Mouse (Mus musculus) brain, embryonic 14.5 days (tissue): ENCODE results near the gene Aplp1.

ENCODE experiments used
- CTCF ChIP-seq: fragments of 200-500 bp; IDR thresholded peaks from 2 replicates; pipeline ENCODE4 v1.5.1; 2012; ENCODE audit warnings: inconsistent platforms, mild to moderate bottlenecking, moderate library complexity, borderline replicate concordance; ENCODE audit not compliant: insufficient read depth, insufficient read length; ENCODE audit errors: extremely low read depth
- POLR2A ChIP-seq: fragments of 200-500 bp; IDR thresholded peaks from 2 replicates; pipeline ENCODE4 v1.6.1; 2012; ENCODE audit warnings: mild to moderate bottlenecking, inconsistent platforms, borderline replicate concordance; ENCODE audit not compliant: poor library complexity, insufficient read depth, insufficient read length, severe bottlenecking; ENCODE audit errors: extremely low read depth

DNA sequence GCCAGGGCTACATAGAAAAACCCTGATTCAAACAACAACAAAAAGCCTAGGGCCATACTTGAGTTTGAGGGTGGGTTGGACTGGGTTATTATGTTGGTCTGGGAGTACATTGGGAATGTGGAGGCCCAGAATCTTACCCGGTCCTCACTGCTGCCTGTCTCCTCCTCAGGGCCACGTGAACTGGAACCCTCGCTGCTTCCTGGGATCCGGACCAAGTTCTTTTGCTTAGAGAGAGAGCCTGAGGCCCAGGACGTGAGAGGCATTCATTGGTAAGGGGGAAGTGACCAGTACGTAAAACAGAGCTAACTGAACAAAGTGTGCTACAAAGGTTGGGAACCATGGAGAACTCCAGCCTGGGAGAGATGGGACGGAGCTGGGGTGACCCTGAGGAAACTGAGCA, 4.9 kb upstream of the Aplp1 start:
- TF ChIP-seq POLR2A (no peak), CTCF (no peak)
